Mouse (Mus musculus): ENCODE results near the gene Eif2b5. TPM values are rescaled to one million over a fixed set of nuclear protein-coding genes. Genes with fewer than 3 reads are reported as not detected.

Gene Eif2b5
- polyA plus RNA-seq, 1 experiment = 16.6 TPM

GRCm38 (mm10) chr16:20497980-20498676, 489 bp upstream of the Eif2b5 start:
- H3K4me3 ChIP-seq (ENCODE audit: extremely low read depth, insufficient read depth, insufficient read length) = peak overlapping the region; percentile 76
- TF ChIP-seq CTCF (IDR thresholded peaks at IDR 0.05; ENCODE audit: extremely low read depth, insufficient read depth, insufficient read length, insufficient replicate concordance) (no peak), POLR2A (IDR thresholded peaks at IDR 0.05; ENCODE audit: low read depth, low read length) (no peak)
- no peaks in the 10 kb centered on the region for H3K27me3 ChIP-seq (ENCODE audit: control insufficient read depth, insufficient read depth, low read length)
- 33% methylated on average over 16 of the region's 16 CpGs for WGBS
- H3K4me1 ChIP-seq (ENCODE audit: control insufficient read depth, insufficient read depth, insufficient read length) = peaks cover 6% of the 10 kb centered on the region; the same call in 1 of the 2 replicates
- 0 out of 2 replicates have a peak overlapping the region, but pooled peaks have one; percentile 3 for H3K27ac ChIP-seq (ENCODE audit: insufficient read depth, low read length)
- DNase-seq (ENCODE audit: low read depth in 1 of 2, low spot score in 2 of 2) = no peak
- H3K36me3 ChIP-seq (ENCODE audit: control insufficient read depth, insufficient read depth, low read length) = peaks cover 20% of the 10 kb centered on the region

GRCm38 (mm10) chr16:20506000-20506399, 7.4 kb downstream of the Eif2b5 start:
- H3K36me3 ChIP-seq (ENCODE audit: control insufficient read depth, insufficient read depth, low read length) = peaks cover 65% of the 10 kb centered on the region
- no peak overlapping the region for H3K27ac ChIP-seq (ENCODE audit: insufficient read depth, low read length)
- TF ChIP-seq POLR2A (IDR thresholded peaks at IDR 0.05; ENCODE audit: low read depth, low read length) = no peak
- no peak for TF ChIP-seq CTCF (IDR thresholded peaks at IDR 0.05; ENCODE audit: extremely low read depth, insufficient read depth, insufficient read length, insufficient replicate concordance)
- 94% methylated on average over 8 of the region's 8 CpGs for WGBS
- no peak overlapping the region for H3K4me3 ChIP-seq (ENCODE audit: extremely low read depth, insufficient read depth, insufficient read length)
- no peak for DNase-seq (ENCODE audit: low read depth in 1 of 2, low spot score in 2 of 2)
- no peaks in the 10 kb centered on the region for H3K27me3 ChIP-seq (ENCODE audit: control insufficient read depth, insufficient read depth, low read length)
- no peaks in the 10 kb centered on the region for H3K4me1 ChIP-seq (ENCODE audit: control insufficient read depth, insufficient read depth, insufficient read length)

- peaks cover 42% of the 10 kb centered on the region for H3K36me3 ChIP-seq (ENCODE audit: control insufficient read depth, insufficient read depth, low read length)
- WGBS = 83% methylated on average over 3 of the region's 3 CpGs
These were observed 10.7 kb downstream of the Eif2b5 start for GRCm38 (mm10) chr16:20509349-20509748.

GRCm38 (mm10) chr16:20511277-20511847, 12.7 kb downstream of the Eif2b5 start:
- no peak for DNase-seq (ENCODE audit: low read depth in 1 of 2, low spot score in 2 of 2)
- Histone ChIP-seq H3K27me3 (ENCODE audit: control insufficient read depth, insufficient read depth, low read length) (no peaks in the 10 kb centered on the region), H3K4me1 (ENCODE audit: control insufficient read depth, insufficient read depth, insufficient read length) (no peaks in the 10 kb centered on the region), H3K36me3 (ENCODE audit: control insufficient read depth, insufficient read depth, low read length) (peaks cover 29% of the 10 kb centered on the region), H3K27ac (ENCODE audit: insufficient read depth, low read length) (no peak overlapping the region), H3K4me3 (ENCODE audit: extremely low read depth, insufficient read depth, insufficient read length) (no peak overlapping the region)
- TF ChIP-seq POLR2A (IDR thresholded peaks at IDR 0.05; ENCODE audit: low read depth, low read length) (no peak), CTCF (IDR thresholded peaks at IDR 0.05; ENCODE audit: extremely low read depth, insufficient read depth, insufficient read length, insufficient replicate concordance) (no peak)
- 91% methylated on average over 7 of the region's 7 CpGs for WGBS

More at GRCm38 (mm10) chr16:20509349-20509748, 10.7 kb downstream of the Eif2b5 start:
- no peaks in the 10 kb centered on the region for H3K27me3 ChIP-seq (ENCODE audit: control insufficient read depth, insufficient read depth, low read length)
- no peaks in the 10 kb centered on the region for H3K4me1 ChIP-seq (ENCODE audit: control insufficient read depth, insufficient read depth, insufficient read length)
- no peak overlapping the region for H3K4me3 ChIP-seq (ENCODE audit: extremely low read depth, insufficient read depth, insufficient read length)
- DNase-seq (ENCODE audit: low read depth in 1 of 2, low spot score in 2 of 2) = peak in 1 of 2 experiments; percentile 17
- H3K27ac ChIP-seq (ENCODE audit: insufficient read depth, low read length) = no peak overlapping the region
- no peak for TF ChIP-seq POLR2A (IDR thresholded peaks at IDR 0.05; ENCODE audit: low read depth, low read length)
- no peak for TF ChIP-seq CTCF (IDR thresholded peaks at IDR 0.05; ENCODE audit: extremely low read depth, insufficient read depth, insufficient read length, insufficient replicate concordance)

- no peak overlapping the region for H3K4me3 ChIP-seq (ENCODE audit: extremely low read depth, insufficient read depth, insufficient read length)
- peaks cover 9% of the 10 kb centered on the region; the same call in 1 of the 2 replicates for H3K4me1 ChIP-seq (ENCODE audit: control insufficient read depth, insufficient read depth, insufficient read length)
- DNase-seq (ENCODE audit: low read depth in 1 of 2, low spot score in 2 of 2) = no peak
- no peak overlapping the region for H3K27ac ChIP-seq (ENCODE audit: insufficient read depth, low read length)
- peaks cover 3% of the 10 kb centered on the region; the same call in 1 of the 2 replicates for H3K36me3 ChIP-seq (ENCODE audit: control insufficient read depth, insufficient read depth, low read length)
- TF ChIP-seq CTCF (IDR thresholded peaks at IDR 0.05; ENCODE audit: extremely low read depth, insufficient read depth, insufficient read length, insufficient replicate concordance) (no peak), POLR2A (IDR thresholded peaks at IDR 0.05; ENCODE audit: low read depth, low read length) (no peak)
- no peaks in the 10 kb centered on the region for H3K27me3 ChIP-seq (ENCODE audit: control insufficient read depth, insufficient read depth, low read length)
These were observed 17.4 kb downstream of the Eif2b5 start for GRCm38 (mm10) chr16:20516032-20516431.

GRCm38 (mm10) chr16:20516726-20517201, 18.1 kb downstream of the Eif2b5 start, which contains the start of gene Dvl3:
Gene Dvl3, plus strand, starts transcription at chr16:20516982.
- DNase-seq (ENCODE audit: low read depth in 1 of 2, low spot score in 2 of 2) = peak; percentile 25 to 89
- peak within 1 kb of the TSS; percentile 98 for H3K4me3 ChIP-seq (ENCODE audit: extremely low read depth, insufficient read depth, insufficient read length)
- under 1% methylated on average over 54 of the region's 55 CpGs for WGBS
- no peaks in the 10 kb centered on the region for H3K27me3 ChIP-seq (ENCODE audit: control insufficient read depth, insufficient read depth, low read length)
- H3K4me1 ChIP-seq (ENCODE audit: control insufficient read depth, insufficient read depth, insufficient read length) = peaks cover 9% of the 10 kb centered on the region; the same call in 1 of the 2 replicates
- no peak; the same call in 1 of the 2 replicates for TF ChIP-seq POLR2A (IDR thresholded peaks at IDR 0.05; ENCODE audit: low read depth, low read length)
- no peak for TF ChIP-seq CTCF (IDR thresholded peaks at IDR 0.05; ENCODE audit: extremely low read depth, insufficient read depth, insufficient read length, insufficient replicate concordance)
- H3K36me3 ChIP-seq (ENCODE audit: control insufficient read depth, insufficient read depth, low read length) = no peaks in the 10 kb centered on the region
- peak within 1 kb of the TSS; percentile 81 for H3K27ac ChIP-seq (ENCODE audit: insufficient read depth, low read length)

All from spleen, adult 2 months (tissue).